Mouse (Mus musculus): ENCODE data around the gene Cyp4f18.
"Not testable (repeated sequence)": the region's sequence is repeated elsewhere in the genome, so short reads cannot be mapped to it uniquely, and the experiment has no call there.

The Cyp4f18 gene

GRCm38 (mm10) chr8:71981032-71981431, 28.4 kb downstream of the Cyp4f18 start:
- no peak for DNase-seq (ENCODE audit: low read depth, low spot score)

GRCm38 (mm10) chr8:71974211-71974610, 35.2 kb downstream of the Cyp4f18 start:
- DNase-seq (ENCODE audit: low read depth, low spot score) = no peak

GRCm38 (mm10) chr8:71971945-71972344, 37.5 kb downstream of the Cyp4f18 start:
- no peak for DNase-seq (ENCODE audit: low read depth, low spot score)

- DNase-seq (ENCODE audit: low read depth, low spot score) = no peak
Observed at GRCm38 (mm10) chr8:71968636-71969035, 40.8 kb downstream of the Cyp4f18 start.

GRCm38 (mm10) chr8:71968100-71968499, 41.3 kb downstream of the Cyp4f18 start:
- DNase-seq (ENCODE audit: low read depth, low spot score) = no peak

GRCm38 (mm10) chr8:71967261-71967660, 42.2 kb downstream of the Cyp4f18 start:
- no peak for DNase-seq (ENCODE audit: low read depth, low spot score)

- no peak for DNase-seq (ENCODE audit: low read depth, low spot score)
Observed at GRCm38 (mm10) chr8:71966411-71966810, 43.0 kb downstream of the Cyp4f18 start.

GRCm38 (mm10) chr8:71965166-71965565, 44.3 kb downstream of the Cyp4f18 start:
- no peak for DNase-seq (ENCODE audit: low read depth, low spot score)

GRCm38 (mm10) chr8:71964051-71964450, 45.4 kb downstream of the Cyp4f18 start:
- no peak for DNase-seq (ENCODE audit: low read depth, low spot score)

GRCm38 (mm10) chr8:71961796-71962195, 47.6 kb downstream of the Cyp4f18 start:
- DNase-seq (ENCODE audit: low read depth, low spot score) = no peak

GRCm38 (mm10) chr8:71960483-71960882, 48.9 kb downstream of the Cyp4f18 start:
- no peak for DNase-seq (ENCODE audit: low read depth, low spot score)

- DNase-seq (ENCODE audit: low read depth, low spot score) = no peak
Observed at GRCm38 (mm10) chr8:71954666-71955065, 54.8 kb downstream of the Cyp4f18 start.

GRCm38 (mm10) chr8:71952961-71953700, 56.3 kb downstream of the Cyp4f18 start:
- not testable (repeated sequence) for DNase-seq (ENCODE audit: low read depth, low spot score)

GRCm38 (mm10) chr8:71952489-71952888, 56.9 kb downstream of the Cyp4f18 start:
- DNase-seq (ENCODE audit: low read depth, low spot score) = no peak

- DNase-seq (ENCODE audit: low read depth, low spot score) = no peak
Observed at GRCm38 (mm10) chr8:71951436-71952161, 57.8 kb downstream of the Cyp4f18 start.

- peak; percentile 97 for DNase-seq (ENCODE audit: low read depth, low spot score)
Observed at GRCm38 (mm10) chr8:71950482-71951221, 58.8 kb downstream of the Cyp4f18 start, which contains the start of gene Zfp961. Gene Zfp961 (plus strand): TSS chr8:71951038.

GRCm38 (mm10) chr8:71948624-71949023, 60.8 kb downstream of the Cyp4f18 start:
- no peak for DNase-seq (ENCODE audit: low read depth, low spot score)

GRCm38 (mm10) chr8:71941776-71942175, 67.7 kb downstream of the Cyp4f18 start:
- DNase-seq (ENCODE audit: low read depth, low spot score) = no peak

- no peak for DNase-seq (ENCODE audit: low read depth, low spot score)
Observed at GRCm38 (mm10) chr8:71940293-71941208, 68.9 kb downstream of the Cyp4f18 start.

All from skeletal muscle tissue, adult 2 months (tissue).